Mouse (Mus musculus): ENCODE measurements around the gene Ppp2r5e. TPM values are rescaled to one million over a fixed set of nuclear protein-coding genes. Genes with fewer than 3 reads are reported as not detected.

Ppp2r5e gene
- polyA plus RNA-seq, 1 experiment from 2014 or later = 3.8 TPM

- 58% methylated on average over 8 of the region's 8 CpGs for WGBS (ENCODE audit: insufficient replicate concordance)
- ATAC-seq (ENCODE audit: low read depth) = no peak
- no peak overlapping the region for H3K4me2 ChIP-seq (ENCODE audit: low read depth, low read length)
Observed at GRCm38 (mm10) chr12:75616841-75617240, 20.8 kb upstream of the Ppp2r5e start.

GRCm38 (mm10) chr12:75616158-75616791, 20.2 kb upstream of the Ppp2r5e start:
- Histone ChIP-seq H3K36me3 (ENCODE audit: control insufficient read depth, insufficient read depth) (no peaks in the 10 kb centered on the region), H3K27ac (ENCODE audit: low read length) (no peak overlapping the region), H3K27me3 (ENCODE audit: control insufficient read depth, insufficient read depth, low read depth, low read length) (peaks cover 10% of the 10 kb centered on the region), H3K4me3 (ENCODE audit: low read depth, low read length) (peak overlapping the region; percentile 28), H3K9me3 (replicated peaks; ENCODE audit: control insufficient read depth, low read length) (no peaks in the 10 kb centered on the region), H3K4me1 (ENCODE audit: control insufficient read depth, low read depth, low read length) (no peaks in the 10 kb centered on the region), H3K4me2 (ENCODE audit: low read depth, low read length) (peak overlapping the region; percentile 36), H3K9ac (ENCODE audit: low read depth, low read length) (no peak overlapping the region)
- no peak for ATAC-seq (ENCODE audit: low read depth)
- 10% methylated on average over 23 of the region's 24 CpGs for WGBS (ENCODE audit: insufficient replicate concordance)

More at GRCm38 (mm10) chr12:75616841-75617240, 20.8 kb upstream of the Ppp2r5e start:
- peaks cover 10% of the 10 kb centered on the region for H3K27me3 ChIP-seq (ENCODE audit: control insufficient read depth, insufficient read depth, low read depth, low read length)
- H3K4me3 ChIP-seq (ENCODE audit: low read depth, low read length) = no peak overlapping the region
- H3K4me1 ChIP-seq (ENCODE audit: control insufficient read depth, low read depth, low read length) = no peaks in the 10 kb centered on the region
- H3K9me3 ChIP-seq (replicated peaks; ENCODE audit: control insufficient read depth, low read length) = no peaks in the 10 kb centered on the region
- no peak overlapping the region for H3K27ac ChIP-seq (ENCODE audit: low read length)
- H3K36me3 ChIP-seq (ENCODE audit: control insufficient read depth, insufficient read depth) = no peaks in the 10 kb centered on the region
- H3K9ac ChIP-seq (ENCODE audit: low read depth, low read length) = no peak overlapping the region

- no peak overlapping the region for H3K4me2 ChIP-seq (ENCODE audit: low read depth, low read length)
- no peaks in the 10 kb centered on the region for H3K9me3 ChIP-seq (replicated peaks; ENCODE audit: control insufficient read depth, low read length)
- no peak overlapping the region for H3K27ac ChIP-seq (ENCODE audit: low read length)
- no peak overlapping the region for H3K4me3 ChIP-seq (ENCODE audit: low read depth, low read length)
- no peaks in the 10 kb centered on the region for H3K4me1 ChIP-seq (ENCODE audit: control insufficient read depth, low read depth, low read length)
- peaks cover 10% of the 10 kb centered on the region for H3K27me3 ChIP-seq (ENCODE audit: control insufficient read depth, insufficient read depth, low read depth, low read length)
- H3K36me3 ChIP-seq (ENCODE audit: control insufficient read depth, insufficient read depth) = no peaks in the 10 kb centered on the region
- no peak overlapping the region for H3K9ac ChIP-seq (ENCODE audit: low read depth, low read length)
- 52% methylated on average over 3 of the region's 3 CpGs for WGBS (ENCODE audit: insufficient replicate concordance)
- ATAC-seq (ENCODE audit: low read depth) = no peak
Observed at GRCm38 (mm10) chr12:75615556-75615955, 19.5 kb upstream of the Ppp2r5e start.

GRCm38 (mm10) chr12:75612711-75613110, 16.7 kb upstream of the Ppp2r5e start:
- no peak for ATAC-seq (ENCODE audit: low read depth)
- peaks cover 10% of the 10 kb centered on the region for H3K27me3 ChIP-seq (ENCODE audit: control insufficient read depth, insufficient read depth, low read depth, low read length)
- no peak overlapping the region for H3K4me2 ChIP-seq (ENCODE audit: low read depth, low read length)
- no peak overlapping the region for H3K27ac ChIP-seq (ENCODE audit: low read length)
- no peak overlapping the region for H3K4me3 ChIP-seq (ENCODE audit: low read depth, low read length)
- H3K9me3 ChIP-seq (replicated peaks; ENCODE audit: control insufficient read depth, low read length) = no peaks in the 10 kb centered on the region
- H3K9ac ChIP-seq (ENCODE audit: low read depth, low read length) = no peak overlapping the region
- 60% methylated on average over 7 of the region's 7 CpGs for WGBS (ENCODE audit: insufficient replicate concordance)
- H3K4me1 ChIP-seq (ENCODE audit: control insufficient read depth, low read depth, low read length) = no peaks in the 10 kb centered on the region
- no peaks in the 10 kb centered on the region for H3K36me3 ChIP-seq (ENCODE audit: control insufficient read depth, insufficient read depth)

GRCm38 (mm10) chr12:75599490-75599889, 3.4 kb upstream of the Ppp2r5e start:
- Histone ChIP-seq H3K4me2 (ENCODE audit: low read depth, low read length) (no peak overlapping the region), H3K4me1 (ENCODE audit: control insufficient read depth, low read depth, low read length) (peaks cover 4% of the 10 kb centered on the region), H3K36me3 (ENCODE audit: control insufficient read depth, insufficient read depth) (no peaks in the 10 kb centered on the region), H3K9me3 (replicated peaks; ENCODE audit: control insufficient read depth, low read length) (no peaks in the 10 kb centered on the region; the same call in 1 of the 2 replicates), H3K27ac (ENCODE audit: low read length) (no peak overlapping the region), H3K4me3 (ENCODE audit: low read depth, low read length) (no peak overlapping the region), H3K9ac (ENCODE audit: low read depth, low read length) (no peak overlapping the region; the same call in none of the 2 replicates), H3K27me3 (ENCODE audit: control insufficient read depth, insufficient read depth, low read depth, low read length) (no peaks in the 10 kb centered on the region)
- ATAC-seq (ENCODE audit: low read depth) = no peak
- 24% methylated on average over 4 of the region's 4 CpGs for WGBS (ENCODE audit: insufficient replicate concordance)

- no peaks in the 10 kb centered on the region for H3K36me3 ChIP-seq (ENCODE audit: control insufficient read depth, insufficient read depth)
- H3K9me3 ChIP-seq (replicated peaks; ENCODE audit: control insufficient read depth, low read length) = no peaks in the 10 kb centered on the region
- 69% methylated on average over 4 of the region's 4 CpGs for WGBS (ENCODE audit: insufficient replicate concordance)
- H3K4me1 ChIP-seq (ENCODE audit: control insufficient read depth, low read depth, low read length) = peaks cover 8% of the 10 kb centered on the region
- H3K27me3 ChIP-seq (ENCODE audit: control insufficient read depth, insufficient read depth, low read depth, low read length) = no peaks in the 10 kb centered on the region
- H3K9ac ChIP-seq (ENCODE audit: low read depth, low read length) = no peak overlapping the region; the same call in 1 of the 2 replicates
- no peak overlapping the region for H3K4me2 ChIP-seq (ENCODE audit: low read depth, low read length)
- no peak for ATAC-seq (ENCODE audit: low read depth)
- no peak overlapping the region for H3K27ac ChIP-seq (ENCODE audit: low read length)
- no peak overlapping the region for H3K4me3 ChIP-seq (ENCODE audit: low read depth, low read length)
Observed at GRCm38 (mm10) chr12:75598988-75599387, 2.9 kb upstream of the Ppp2r5e start.

GRCm38 (mm10) chr12:75597707-75598106, 1.7 kb upstream of the Ppp2r5e start:
- ATAC-seq (ENCODE audit: low read depth) = no peak
- WGBS (ENCODE audit: insufficient replicate concordance) = 79% methylated on average over 4 of the region's 4 CpGs

GRCm38 (mm10) chr12:75595291-75596153, 523 bp downstream of the Ppp2r5e start:
- H3K4me2 ChIP-seq (ENCODE audit: low read depth, low read length) = peak overlapping the region; percentile 91
- peaks cover 12% of the 10 kb centered on the region for H3K4me1 ChIP-seq (ENCODE audit: control insufficient read depth, low read depth, low read length)
- H3K36me3 ChIP-seq (ENCODE audit: control insufficient read depth, insufficient read depth) = peaks cover 7% of the 10 kb centered on the region; the same call in 1 of the 2 replicates
- peak overlapping the region; percentile 100 for H3K4me3 ChIP-seq (ENCODE audit: low read depth, low read length)
- WGBS (ENCODE audit: insufficient replicate concordance) = under 1% methylated on average over 66 of the region's 97 CpGs
- H3K27ac ChIP-seq (ENCODE audit: low read length) = peak overlapping the region; percentile 93
- H3K9ac ChIP-seq (ENCODE audit: low read depth, low read length) = peak overlapping the region; percentile 97
- ATAC-seq (ENCODE audit: low read depth) = peak; percentile 17
- no peaks in the 10 kb centered on the region for H3K27me3 ChIP-seq (ENCODE audit: control insufficient read depth, insufficient read depth, low read depth, low read length)
- no peaks in the 10 kb centered on the region for H3K9me3 ChIP-seq (replicated peaks; ENCODE audit: control insufficient read depth, low read length)

More at GRCm38 (mm10) chr12:75597707-75598106, 1.7 kb upstream of the Ppp2r5e start:
- H3K9ac ChIP-seq (ENCODE audit: low read depth, low read length) = no peak overlapping the region
- no peak overlapping the region for H3K4me2 ChIP-seq (ENCODE audit: low read depth, low read length)
- peaks cover 12% of the 10 kb centered on the region for H3K4me1 ChIP-seq (ENCODE audit: control insufficient read depth, low read depth, low read length)
- H3K27ac ChIP-seq (ENCODE audit: low read length) = no peak overlapping the region
- no peaks in the 10 kb centered on the region for H3K9me3 ChIP-seq (replicated peaks; ENCODE audit: control insufficient read depth, low read length)
- no peak overlapping the region for H3K4me3 ChIP-seq (ENCODE audit: low read depth, low read length)
- H3K27me3 ChIP-seq (ENCODE audit: control insufficient read depth, insufficient read depth, low read depth, low read length) = no peaks in the 10 kb centered on the region
- peaks cover 2% of the 10 kb centered on the region; the same call in 1 of the 2 replicates for H3K36me3 ChIP-seq (ENCODE audit: control insufficient read depth, insufficient read depth)

GRCm38 (mm10) chr12:75594404-75594803, 1.6 kb downstream of the Ppp2r5e start:
- no peak for ATAC-seq (ENCODE audit: low read depth)
- Histone ChIP-seq H3K36me3 (ENCODE audit: control insufficient read depth, insufficient read depth) (peaks cover 10% of the 10 kb centered on the region), H3K27me3 (ENCODE audit: control insufficient read depth, insufficient read depth, low read depth, low read length) (no peaks in the 10 kb centered on the region), H3K4me1 (ENCODE audit: control insufficient read depth, low read depth, low read length) (peaks cover 8% of the 10 kb centered on the region), H3K9me3 (replicated peaks; ENCODE audit: control insufficient read depth, low read length) (no peaks in the 10 kb centered on the region), H3K4me3 (ENCODE audit: low read depth, low read length) (peak overlapping the region; percentile 47), H3K9ac (ENCODE audit: low read depth, low read length) (0 out of 2 replicates have a peak overlapping the region, but pooled peaks have one; percentile 28), H3K4me2 (ENCODE audit: low read depth, low read length) (peak overlapping the region; percentile 91), H3K27ac (ENCODE audit: low read length) (no peak overlapping the region)
- 31% methylated on average over 5 of the region's 5 CpGs for WGBS (ENCODE audit: insufficient replicate concordance)
